Mouse (Mus musculus): ENCODE results near the gene Mbnl1. TPM values are rescaled to one million over a fixed set of nuclear protein-coding genes. Genes with fewer than 3 reads are reported as not detected.
A peak's percentile ranks its signal among the peaks of the same experiment; 100 is the strongest.

The Mbnl1 gene
- polyA plus RNA-seq, 1 experiment = 730 TPM

DNA sequence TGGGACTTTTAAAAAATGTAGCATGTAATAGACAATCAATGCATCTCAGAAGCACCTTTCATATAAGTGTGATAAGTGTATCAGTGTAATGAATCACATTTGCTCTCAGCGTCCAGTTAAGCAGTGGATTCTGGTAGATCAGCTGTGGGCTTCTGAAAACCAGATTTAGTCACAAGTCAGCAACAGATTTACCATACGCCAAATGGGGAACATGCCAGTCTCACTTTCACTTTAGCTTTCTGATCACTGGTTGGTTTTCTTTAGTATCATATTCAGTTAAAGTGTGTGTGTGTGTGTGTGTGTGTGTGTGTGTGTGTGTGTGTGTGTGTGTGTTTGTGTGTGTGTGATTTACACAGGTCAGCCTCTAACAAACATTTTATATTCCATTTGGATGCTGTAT lies 64.4 kb downstream of the Mbnl1 start:
- Histone ChIP-seq H3K27ac (ENCODE audit: insufficient read depth, low read depth, low read length) (peak overlapping the region; percentile 65; the same call in 1 of the 2 replicates), H3K4me3 (ENCODE audit: insufficient read depth, low read length) (peak overlapping the region; percentile 22; the same call in 1 of the 2 replicates), H3K4me1 (ENCODE audit: control insufficient read depth, insufficient read depth, low read length) (peaks cover 27% of the 10 kb centered on the region)
- no peak for TF ChIP-seq CTCF (IDR thresholded peaks at IDR 0.05; ENCODE audit: low read depth, low read length)
- TF ChIP-seq POLR2A (IDR thresholded peaks at IDR 0.05; ENCODE audit: borderline replicate concordance, low read depth, low read length) = no peak

- TF ChIP-seq CTCF (IDR thresholded peaks at IDR 0.05; ENCODE audit: low read depth, low read length) = no peak
- no peak for TF ChIP-seq POLR2A (IDR thresholded peaks at IDR 0.05; ENCODE audit: borderline replicate concordance, low read depth, low read length)
- Histone ChIP-seq H3K4me3 (ENCODE audit: insufficient read depth, low read length) (no peak overlapping the region), H3K27ac (ENCODE audit: insufficient read depth, low read depth, low read length) (no peak overlapping the region), H3K4me1 (ENCODE audit: control insufficient read depth, insufficient read depth, low read length) (peaks cover 30% of the 10 kb centered on the region)
These were observed 65.8 kb downstream of the Mbnl1 start for GRCm38 (mm10) chr3:60538214-60538971.

GRCm38 (mm10) chr3:60541121-60541520 lies 68.5 kb downstream of the Mbnl1 start:
- Histone ChIP-seq H3K4me1 (ENCODE audit: control insufficient read depth, insufficient read depth, low read length) (peaks cover 24% of the 10 kb centered on the region), H3K27ac (ENCODE audit: insufficient read depth, low read depth, low read length) (no peak overlapping the region), H3K4me3 (ENCODE audit: insufficient read depth, low read length) (no peak overlapping the region)
- TF ChIP-seq POLR2A (IDR thresholded peaks at IDR 0.05; ENCODE audit: borderline replicate concordance, low read depth, low read length) (no peak), CTCF (IDR thresholded peaks at IDR 0.05; ENCODE audit: low read depth, low read length) (no peak)

- peaks cover 22% of the 10 kb centered on the region for H3K4me1 ChIP-seq (ENCODE audit: control insufficient read depth, insufficient read depth, low read length)
- TF ChIP-seq CTCF (IDR thresholded peaks at IDR 0.05; ENCODE audit: low read depth, low read length) = no peak
- no peak overlapping the region; the same call in 1 of the 2 replicates for H3K27ac ChIP-seq (ENCODE audit: insufficient read depth, low read depth, low read length)
- H3K4me3 ChIP-seq (ENCODE audit: insufficient read depth, low read length) = no peak overlapping the region
These were observed 73.6 kb downstream of the Mbnl1 start for GRCm38 (mm10) chr3:60546196-60546595.

- TF ChIP-seq CTCF (IDR thresholded peaks at IDR 0.05; ENCODE audit: low read depth, low read length) (no peak), POLR2A (IDR thresholded peaks at IDR 0.05; ENCODE audit: borderline replicate concordance, low read depth, low read length) (no peak)
- no peak overlapping the region for H3K27ac ChIP-seq (ENCODE audit: insufficient read depth, low read depth, low read length)
These were observed 74.3 kb downstream of the Mbnl1 start for GRCm38 (mm10) chr3:60546904-60547303.

GRCm38 (mm10) chr3:60550492-60550891 lies 77.9 kb downstream of the Mbnl1 start:
- peaks cover 15% of the 10 kb centered on the region for H3K4me1 ChIP-seq (ENCODE audit: control insufficient read depth, insufficient read depth, low read length)
- no peak overlapping the region for H3K4me3 ChIP-seq (ENCODE audit: insufficient read depth, low read length)
- TF ChIP-seq CTCF (IDR thresholded peaks at IDR 0.05; ENCODE audit: low read depth, low read length) (no peak), POLR2A (IDR thresholded peaks at IDR 0.05; ENCODE audit: borderline replicate concordance, low read depth, low read length) (no peak)
- no peak overlapping the region for H3K27ac ChIP-seq (ENCODE audit: insufficient read depth, low read depth, low read length)

More at GRCm38 (mm10) chr3:60546904-60547303, 74.3 kb downstream of the Mbnl1 start:
- Histone ChIP-seq H3K4me1 (ENCODE audit: control insufficient read depth, insufficient read depth, low read length) (peaks cover 21% of the 10 kb centered on the region), H3K4me3 (ENCODE audit: insufficient read depth, low read length) (no peak overlapping the region)

GRCm38 (mm10) chr3:60551650-60552049 lies 79.0 kb downstream of the Mbnl1 start:
- H3K27ac ChIP-seq (ENCODE audit: insufficient read depth, low read depth, low read length) = no peak overlapping the region
- peaks cover 12% of the 10 kb centered on the region for H3K4me1 ChIP-seq (ENCODE audit: control insufficient read depth, insufficient read depth, low read length)
- TF ChIP-seq POLR2A (IDR thresholded peaks at IDR 0.05; ENCODE audit: borderline replicate concordance, low read depth, low read length) (no peak), CTCF (IDR thresholded peaks at IDR 0.05; ENCODE audit: low read depth, low read length) (no peak)
- no peak overlapping the region for H3K4me3 ChIP-seq (ENCODE audit: insufficient read depth, low read length)

DNA sequence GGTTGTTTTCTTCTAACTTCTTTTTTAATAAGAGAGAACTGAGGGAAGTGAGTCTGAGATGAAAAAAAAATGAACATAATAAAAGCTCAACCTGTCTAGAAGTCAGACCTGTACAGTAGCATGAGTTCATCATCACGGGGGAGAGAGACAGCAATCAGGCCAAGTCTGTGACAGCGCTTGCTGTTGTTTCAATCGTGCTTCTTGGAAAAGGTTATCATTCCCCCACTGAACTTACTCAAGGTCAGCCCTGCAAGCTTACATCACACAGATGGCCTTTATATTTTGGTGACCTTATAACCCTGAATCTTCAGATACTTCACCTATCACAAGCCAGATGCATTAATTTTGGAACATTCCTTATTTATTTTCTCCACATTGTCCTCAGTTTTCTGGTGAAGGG lies 80.4 kb downstream of the Mbnl1 start:
- TF ChIP-seq POLR2A (IDR thresholded peaks at IDR 0.05; ENCODE audit: borderline replicate concordance, low read depth, low read length) (no peak), CTCF (IDR thresholded peaks at IDR 0.05; ENCODE audit: low read depth, low read length) (no peak)
- Histone ChIP-seq H3K4me3 (ENCODE audit: insufficient read depth, low read length) (no peak overlapping the region), H3K4me1 (ENCODE audit: control insufficient read depth, insufficient read depth, low read length) (peaks cover 9% of the 10 kb centered on the region; the same call in 1 of the 2 replicates), H3K27ac (ENCODE audit: insufficient read depth, low read depth, low read length) (no peak overlapping the region)

GRCm38 (mm10) chr3:60556596-60556995 lies 84.0 kb downstream of the Mbnl1 start:
- H3K27ac ChIP-seq (ENCODE audit: insufficient read depth, low read depth, low read length) = no peak overlapping the region
- TF ChIP-seq CTCF (IDR thresholded peaks at IDR 0.05; ENCODE audit: low read depth, low read length) (no peak), POLR2A (IDR thresholded peaks at IDR 0.05; ENCODE audit: borderline replicate concordance, low read depth, low read length) (no peak)
- H3K4me3 ChIP-seq (ENCODE audit: insufficient read depth, low read length) = no peak overlapping the region
- H3K4me1 ChIP-seq (ENCODE audit: control insufficient read depth, insufficient read depth, low read length) = peaks cover 16% of the 10 kb centered on the region

- Histone ChIP-seq H3K4me1 (ENCODE audit: control insufficient read depth, insufficient read depth, low read length) (peaks cover 16% of the 10 kb centered on the region), H3K27ac (ENCODE audit: insufficient read depth, low read depth, low read length) (no peak overlapping the region), H3K4me3 (ENCODE audit: insufficient read depth, low read length) (no peak overlapping the region)
- TF ChIP-seq POLR2A (IDR thresholded peaks at IDR 0.05; ENCODE audit: borderline replicate concordance, low read depth, low read length) (no peak), CTCF (IDR thresholded peaks at IDR 0.05; ENCODE audit: low read depth, low read length) (no peak)
These were observed 85.7 kb downstream of the Mbnl1 start for GRCm38 (mm10) chr3:60558252-60558862.

Measured in bone marrow macrophage, adult 2 months (primary cell).